Comparison of ENCODE assay signal across 17 mouse cellular contexts in the genomic region with DNA sequence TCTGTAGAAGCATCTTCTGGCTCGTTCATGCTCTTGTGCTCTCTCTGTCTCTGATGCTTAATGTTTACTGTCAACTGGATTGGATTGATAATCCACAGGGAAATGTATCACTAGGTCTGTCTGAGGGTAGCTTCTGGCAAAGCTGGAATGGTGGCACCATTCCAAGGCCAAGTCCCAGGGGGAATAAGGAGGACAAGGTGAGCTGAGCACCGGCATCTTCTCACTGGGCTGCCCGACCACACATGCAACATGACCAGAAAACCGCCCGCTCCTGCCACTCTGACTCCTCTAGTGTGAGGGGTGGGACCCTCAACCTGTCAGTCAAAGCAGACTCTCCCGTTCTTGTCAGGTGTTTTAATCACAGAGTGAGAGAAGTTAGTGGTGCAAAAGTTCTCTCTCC.
DNase-seq lines count a peak whose midpoint lies in the region; ATAC-seq and TF ChIP-seq lines count a peak whose summit lies in the region.
"Had no signal": no experiment of that assay in that cellular context is flagged by ENCODE, and none has a peak within 500 bp of the region (broad histone marks: within the 10 kb centered on the region; RNA-seq: fewer than 3 reads in every experiment).

No protein-coding gene starts in this region.

- TF ChIP-seq CTCF in cerebellum, adult 2 months (IDR thresholded peaks at IDR 0.05; ENCODE audit: borderline replicate concordance, insufficient read depth, low read depth, low read length) = no peak

- ATAC-seq in forebrain, embryonic 15.5 days (replicated peaks) = no peak
- ATAC-seq: activated CD4-positive, CD25-positive, alpha-beta regulatory T cell, adult 4 months; forebrain, embryonic 14.5 days; intestine, embryonic 16.5 days; Patski had no signal

- TF ChIP-seq POLR2A in cerebellum, adult 2 months (IDR thresholded peaks at IDR 0.05; ENCODE audit: borderline replicate concordance, insufficient read depth, low read length) = no peak

- no peak overlapping the region for H3K9ac ChIP-seq in forebrain, embryonic 15.5 days (replicated peaks)
- H3K9ac ChIP-seq: heart, embryonic 13.5 days; hindbrain, embryonic 15.5 days had no signal

- no peaks in the 10 kb centered on the region for H3K9me3 ChIP-seq in heart, embryonic 10.5 days
- no peaks in the 10 kb centered on the region for H3K9me3 ChIP-seq in forebrain, embryonic 15.5 days
- H3K9me3 ChIP-seq: embryonic facial prominence, embryonic 10.5 days; heart, embryonic 13.5 days; hindbrain, embryonic 15.5 days had no signal

- peak; percentile 17 for DNase-seq in adrenal gland, postnatal 10 days
- DNase-seq in adrenal gland, adult 18-20 months (ENCODE audit: low spot score in 2 of 2) = no peak
- DNase-seq in heart, adult 11 months = peak; percentile 65
- no peak for DNase-seq in heart, embryonic 10.5 days (ENCODE audit: low spot score)
- peak; percentile 6 to 22 for DNase-seq in cerebellum, adult 2 months
- DNase-seq in cerebellum, postnatal 10 days = peak; percentile 43 to 64
- DNase-seq: gastrocnemius, postnatal 10 days had no signal

- no peaks in the 10 kb centered on the region for H3K27me3 ChIP-seq in heart, embryonic 10.5 days (ENCODE audit: insufficient read depth, poor library complexity, severe bottlenecking)
- H3K27me3 ChIP-seq in cerebellum, adult 2 months (ENCODE audit: control insufficient read depth, insufficient read depth, low read length) = no peaks in the 10 kb centered on the region; the same call in 1 of the 2 replicates
- no peaks in the 10 kb centered on the region for H3K27me3 ChIP-seq in forebrain, embryonic 15.5 days
- H3K27me3 ChIP-seq: CH12.LX; heart, embryonic 13.5 days; hindbrain, embryonic 15.5 days; Patski had no signal

- 80% methylated on average over 6 of the region's 6 CpGs for WGBS in heart, embryonic 10.5 days
- WGBS in cerebellum, adult 2 months = 67% methylated on average over 6 of the region's 6 CpGs
- 86% methylated on average over 6 of the region's 6 CpGs for WGBS in forebrain, embryonic 15.5 days

- no peak overlapping the region for H3K4me3 ChIP-seq in heart, embryonic 10.5 days
- no peak overlapping the region for H3K4me3 ChIP-seq in cerebellum, adult 2 months (replicated peaks; ENCODE audit: insufficient read depth, low read depth, low read length)
- H3K4me3 ChIP-seq in forebrain, embryonic 15.5 days = no peak overlapping the region
- H3K4me3 ChIP-seq: embryonic facial prominence, embryonic 10.5 days; heart, embryonic 13.5 days; hindbrain, embryonic 15.5 days had no signal

- H3K36me3 ChIP-seq in heart, embryonic 10.5 days = no peaks in the 10 kb centered on the region
- no peaks in the 10 kb centered on the region for H3K36me3 ChIP-seq in forebrain, embryonic 15.5 days
- H3K36me3 ChIP-seq: embryonic facial prominence, embryonic 10.5 days; heart, embryonic 13.5 days; hindbrain, embryonic 15.5 days had no signal

- H3K4me2 ChIP-seq in forebrain, embryonic 15.5 days (replicated peaks) = no peak overlapping the region
- H3K4me2 ChIP-seq: heart, embryonic 13.5 days; hindbrain, embryonic 15.5 days had no signal

- H3K4me1 ChIP-seq in heart, embryonic 10.5 days = no peaks in the 10 kb centered on the region
- no peaks in the 10 kb centered on the region for H3K4me1 ChIP-seq in cerebellum, adult 2 months (ENCODE audit: control insufficient read depth, insufficient read depth, low read length)
- H3K4me1 ChIP-seq in forebrain, embryonic 15.5 days = no peaks in the 10 kb centered on the region
- H3K4me1 ChIP-seq: heart, embryonic 13.5 days had no signal

- no peak overlapping the region for H3K27ac ChIP-seq in heart, embryonic 10.5 days
- no peak overlapping the region for H3K27ac ChIP-seq in cerebellum, adult 2 months (ENCODE audit: insufficient read depth, low read length)
- no peak overlapping the region for H3K27ac ChIP-seq in forebrain, embryonic 15.5 days (replicated peaks)
- H3K27ac ChIP-seq: embryonic facial prominence, embryonic 10.5 days; heart, embryonic 13.5 days; hindbrain, embryonic 15.5 days; kidney, postnatal 0 days had no signal

Comparison
In these comparisons a context has a peak if more than half of its experiments do, and no peak if none do; other contexts are left out.
1. DNase-seq: peak in adrenal gland, postnatal 10 days (single experiment), heart, adult 11 months (single experiment), cerebellum, adult 2 months (2 of 2) and cerebellum, postnatal 10 days (2 of 2); none in adrenal gland, adult 18-20 months (0 of 2) and heart, embryonic 10.5 days (single experiment).